Mouse (Mus musculus) fat pad, adult 2 months (tissue): ENCODE results near the gene Mmgt2.

Experiments used
- DNase-seq: peaks from one replicate; pipeline ENCODE4 v3.0.0-alpha.2; 2011; ENCODE audit warnings: low read depth, low spot score; ENCODE audit errors: extremely low read depth

The Mmgt2 gene

GRCm38 (mm10) chr11:62648591-62649391 lies at the start of gene Mmgt2:
Gene Mmgt2, plus strand, starts transcription at chr11:62648664.
- no peak for DNase-seq

- DNase-seq = no peak
Observed at GRCm38 (mm10) chr11:62601732-62602618, 46.5 kb upstream of the Mmgt2 start.

DNA sequence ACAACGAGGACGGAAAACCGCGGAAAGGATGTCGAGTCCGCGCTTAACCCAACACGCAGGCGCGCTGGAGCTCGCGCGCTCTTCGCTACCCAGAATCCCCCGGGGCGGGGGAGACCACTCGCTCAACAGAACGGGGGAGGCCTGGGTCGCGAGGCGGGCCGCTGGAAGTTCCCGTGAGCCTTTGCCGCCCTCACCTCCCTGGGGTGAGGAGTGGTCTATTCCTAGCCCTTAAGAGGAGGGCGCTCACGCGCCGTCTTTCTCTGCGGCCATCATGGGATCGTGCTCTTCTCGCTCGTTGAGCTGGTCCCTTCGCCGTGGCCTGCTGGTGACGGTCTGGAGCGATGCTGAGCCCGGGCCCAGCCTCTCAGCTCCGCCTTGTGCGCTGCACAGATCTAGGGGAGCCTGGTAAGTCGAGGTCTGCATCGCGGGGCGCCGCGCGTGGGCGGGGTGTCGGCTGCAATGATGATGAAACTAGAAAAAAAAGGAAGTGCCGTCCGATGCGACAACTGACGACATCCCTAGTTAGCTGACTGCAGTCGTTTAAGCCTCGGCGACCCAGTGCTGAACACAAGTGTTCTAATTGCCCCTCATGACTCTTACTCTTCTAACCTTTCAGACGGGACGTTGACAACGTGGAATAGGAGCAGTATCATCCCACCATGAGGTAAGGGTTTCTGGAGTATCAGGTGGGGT lies 45.7 kb upstream of the Mmgt2 start:
- DNase-seq = peak; percentile 49

GRCm38 (mm10) chr11:62603312-62604056 lies 45.0 kb upstream of the Mmgt2 start:
- no peak for DNase-seq

GRCm38 (mm10) chr11:62604123-62604706 lies 44.2 kb upstream of the Mmgt2 start:
- no peak for DNase-seq

- DNase-seq = no peak
Observed at GRCm38 (mm10) chr11:62604886-62605618, 43.4 kb upstream of the Mmgt2 start.

- DNase-seq = no peak
Observed at GRCm38 (mm10) chr11:62605619-62606298, 42.7 kb upstream of the Mmgt2 start.

DNA sequence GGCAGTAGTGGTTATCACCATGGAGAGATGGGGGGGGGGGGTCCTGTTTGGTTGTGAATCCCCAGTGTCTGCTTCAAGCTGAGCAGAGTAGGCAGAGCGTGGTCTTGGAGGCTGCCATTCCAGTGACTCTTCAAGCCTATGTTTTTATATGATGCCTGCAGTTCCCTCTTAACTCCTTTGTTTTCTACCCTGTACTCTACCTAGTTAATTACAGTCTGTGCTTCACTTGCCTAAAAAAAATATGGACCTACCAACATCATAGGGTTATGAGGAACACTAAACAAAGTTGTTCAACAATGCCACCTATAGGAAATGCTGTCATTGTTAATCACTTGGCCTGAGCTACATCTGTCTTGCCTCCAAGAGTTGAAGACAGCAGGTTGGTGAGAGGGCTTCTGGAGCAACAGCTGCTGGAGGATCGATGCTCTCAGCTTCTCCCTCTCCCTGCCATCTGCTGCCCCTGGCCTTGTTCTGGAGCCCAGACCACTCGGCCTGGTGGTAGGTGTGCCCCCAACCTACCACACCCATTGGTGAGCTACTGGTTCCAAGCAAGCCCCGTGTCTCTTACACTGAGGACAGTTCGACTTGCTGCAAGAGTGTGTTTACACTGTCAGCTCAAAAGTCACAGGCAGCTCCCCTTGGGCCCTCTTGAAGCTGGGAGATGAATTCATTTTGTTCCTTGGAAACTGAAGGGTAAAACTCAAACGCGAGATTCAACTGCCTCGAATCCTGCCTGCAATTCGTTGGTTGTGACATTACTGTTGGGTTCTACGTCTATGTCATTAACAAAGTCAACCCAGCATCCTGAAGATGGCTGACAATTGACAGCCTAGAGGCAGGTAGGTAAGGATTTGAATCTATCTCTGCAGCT lies 41.9 kb upstream of the Mmgt2 start:
- no peak for DNase-seq

- no peak for DNase-seq
Observed at GRCm38 (mm10) chr11:62607170-62607951, 41.1 kb upstream of the Mmgt2 start.

- no peak for DNase-seq
Observed at GRCm38 (mm10) chr11:62607952-62608201, 40.6 kb upstream of the Mmgt2 start.

- no peak for DNase-seq
Observed at GRCm38 (mm10) chr11:62608826-62609675, 39.4 kb upstream of the Mmgt2 start.

GRCm38 (mm10) chr11:62610304-62610703 lies 38.2 kb upstream of the Mmgt2 start:
- DNase-seq = no peak

DNA sequence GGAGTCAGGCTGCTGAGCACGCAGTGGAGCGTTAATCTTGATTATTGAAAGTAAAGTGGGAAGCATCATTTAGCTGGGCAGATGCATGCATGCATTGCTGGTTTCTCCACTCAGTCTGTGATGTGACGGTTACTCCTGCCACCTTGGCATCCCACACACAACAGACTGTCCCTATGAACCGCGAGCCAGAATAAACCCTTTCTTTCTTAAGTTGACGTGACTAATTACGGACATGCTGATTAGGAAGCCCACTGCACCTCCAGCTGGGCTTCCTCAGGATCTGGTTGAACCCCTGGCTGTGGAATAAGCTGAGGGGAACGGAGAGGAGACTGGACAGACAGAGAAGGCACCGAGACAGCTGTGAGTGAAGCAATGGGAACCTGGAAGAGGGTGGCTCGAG lies 35.9 kb upstream of the Mmgt2 start:
- no peak for DNase-seq

GRCm38 (mm10) chr11:62613657-62614365 lies 34.7 kb upstream of the Mmgt2 start:
- no peak for DNase-seq

DNA sequence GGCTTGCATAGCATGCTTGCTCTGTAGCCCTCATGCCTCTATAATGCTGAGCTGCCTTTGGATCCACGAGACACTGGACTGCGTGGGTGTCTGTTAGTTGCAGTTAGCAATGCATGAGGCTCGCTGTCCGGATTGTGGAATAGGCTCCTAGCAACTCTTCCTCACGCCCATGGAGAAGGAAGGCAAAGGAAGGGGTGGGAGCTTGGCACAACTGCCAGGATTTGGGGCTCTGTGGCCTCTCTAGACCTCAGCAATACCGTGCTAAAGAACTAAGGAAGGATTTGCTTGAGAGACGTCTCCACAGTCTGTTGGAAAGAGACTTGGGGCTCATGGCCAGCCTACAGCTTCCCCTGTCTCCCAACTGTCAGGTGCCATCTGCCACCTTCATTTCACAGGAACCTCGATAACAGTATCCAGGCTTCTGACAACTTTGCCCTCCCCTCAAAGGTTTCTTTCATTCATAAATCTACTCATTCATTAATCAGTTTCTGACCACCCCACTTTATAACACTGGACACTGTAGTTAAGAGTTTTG lies 33.5 kb upstream of the Mmgt2 start:
- DNase-seq = no peak

DNA sequence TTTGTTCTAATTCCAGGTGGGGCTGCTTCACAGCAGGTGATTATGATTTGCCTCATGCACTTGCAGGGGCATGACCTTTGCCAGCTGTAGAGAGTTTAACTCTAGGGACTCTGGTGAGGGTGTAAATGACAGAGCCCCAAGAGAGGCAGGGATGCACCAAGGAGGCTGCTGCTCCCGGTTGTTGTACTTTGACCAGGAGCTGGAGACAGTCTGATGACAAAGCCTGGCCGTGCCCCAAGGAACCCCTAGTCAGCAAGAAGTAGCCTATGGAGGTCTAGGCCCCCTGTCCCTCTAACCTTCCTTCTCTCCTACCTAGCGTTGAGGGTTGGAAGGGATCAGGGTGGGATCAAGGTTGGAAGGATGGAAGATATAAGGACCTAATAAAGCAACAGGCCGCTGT lies 33.0 kb upstream of the Mmgt2 start:
- DNase-seq = no peak
